Mouse (Mus musculus) embryonic facial prominence, embryonic 15.5 days (tissue): Measurements from ENCODE around the gene Tnfrsf17. TPM values are rescaled to one million over a fixed set of nuclear protein-coding genes. Genes with fewer than 3 reads are reported as not detected.

Experiments used
- polyA plus RNA-seq: library from polyadenylated mRNA; unstranded; fragments of >200 nt; fragmentation: Nextera tagmentation; extraction: Ambion mirVana; gene quantifications from 2 replicates; pipeline ENCODE4 v1.2.1, GENCODE M21; 2015

Tnfrsf17 gene
- polyA plus RNA-seq, 1 experiment from 2014 or later = not detected

Other genes with a start within 250 kb of the Tnfrsf17 start
- 107 and 110 TPM in 2 replicates for gene Litaf, start 247.7 kb upstream of the Tnfrsf17 start, polyA plus RNA-seq
- 39.2 and 39.7 TPM in 2 replicates for gene Txndc11, start 179.2 kb upstream of the Tnfrsf17 start, polyA plus RNA-seq
- gene Zc3h7a, start 137.4 kb upstream of the Tnfrsf17 start, polyA plus RNA-seq = 99.5 and 106 TPM in 2 replicates
- 153 and 159 TPM in 2 replicates for gene Rsl1d1, start 110.5 kb upstream of the Tnfrsf17 start, polyA plus RNA-seq
- gene Gspt1, start 59.5 kb upstream of the Tnfrsf17 start, polyA plus RNA-seq = 77.0 and 77.7 TPM in 2 replicates
- gene Snx29, start 9.1 kb downstream of the Tnfrsf17 start, polyA plus RNA-seq = 14.2 and 15.1 TPM in 2 replicates